Mouse (Mus musculus): ENCODE measurements at regions not wholly inside any gene's neighbourhood (a gene's known extent, or its start where the extent isn't known, plus 50 kb on each side); places are given as distances from the start of the nearest gene placed in this dataset.

GRCm38 (mm10) chr10:37447333-37448204 lies 308.8 kb upstream of the Marcks start:
- Histone ChIP-seq H3K27ac (replicated peaks) (no peak overlapping the region), H3K4me3 (no peak overlapping the region), H3K27me3 (replicated peaks; ENCODE audit: low read depth, poor library complexity, severe bottlenecking) (no peaks in the 10 kb centered on the region), H3K4me1 (no peaks in the 10 kb centered on the region), H3K9me3 (no peaks in the 10 kb centered on the region), H3K36me3 (replicated peaks) (no peaks in the 10 kb centered on the region)
- no peak for DNase-seq (ENCODE audit: low spot score)
- 79% methylated on average over 4 of the region's 4 CpGs for WGBS

- H3K27ac ChIP-seq (replicated peaks), result no peak overlapping the region
- no peak overlapping the region for H3K4me3 ChIP-seq
- 66% methylated on average over 4 of the region's 4 CpGs for WGBS
- DNase-seq (ENCODE audit: low spot score), result no peak
- no peaks in the 10 kb centered on the region for H3K4me1 ChIP-seq
- H3K27me3 ChIP-seq (replicated peaks; ENCODE audit: low read depth, poor library complexity, severe bottlenecking), result no peaks in the 10 kb centered on the region
- no peaks in the 10 kb centered on the region for H3K9me3 ChIP-seq
- no peaks in the 10 kb centered on the region for H3K36me3 ChIP-seq (replicated peaks)
Measured at GRCm38 (mm10) chr10:37439863-37440613, 301.3 kb upstream of the Marcks start.

- Histone ChIP-seq H3K27me3 (replicated peaks; ENCODE audit: low read depth, poor library complexity, severe bottlenecking) (no peaks in the 10 kb centered on the region), H3K27ac (replicated peaks) (no peak overlapping the region), H3K36me3 (replicated peaks) (no peaks in the 10 kb centered on the region), H3K4me1 (0 out of 2 replicates have a peak, but pooled peaks cover 4% of the 10 kb centered on the region), H3K4me3 (no peak overlapping the region), H3K9me3 (no peaks in the 10 kb centered on the region)
- DNase-seq (ENCODE audit: low spot score), result no peak
- WGBS, result 79% methylated on average over 3 of the region's 3 CpGs
Measured at GRCm38 (mm10) chr10:37438312-37438711, 299.6 kb upstream of the Marcks start.

GRCm38 (mm10) chr10:37436849-37437248 lies 298.1 kb upstream of the Marcks start:
- no peak for DNase-seq (ENCODE audit: low spot score)
- Histone ChIP-seq H3K36me3 (replicated peaks) (no peaks in the 10 kb centered on the region), H3K4me3 (no peak overlapping the region), H3K4me1 (0 out of 2 replicates have a peak, but pooled peaks cover 4% of the 10 kb centered on the region), H3K27me3 (replicated peaks; ENCODE audit: low read depth, poor library complexity, severe bottlenecking) (no peaks in the 10 kb centered on the region), H3K27ac (replicated peaks) (no peak overlapping the region), H3K9me3 (no peaks in the 10 kb centered on the region)

- no peaks in the 10 kb centered on the region for H3K9me3 ChIP-seq
- H3K36me3 ChIP-seq (replicated peaks), result no peaks in the 10 kb centered on the region
- no peak overlapping the region for H3K4me3 ChIP-seq
- WGBS, result 70% methylated on average over 5 of the region's 5 CpGs
- no peak for DNase-seq (ENCODE audit: low spot score)
- H3K27me3 ChIP-seq (replicated peaks; ENCODE audit: low read depth, poor library complexity, severe bottlenecking), result no peaks in the 10 kb centered on the region
- 0 out of 2 replicates have a peak, but pooled peaks cover 4% of the 10 kb centered on the region for H3K4me1 ChIP-seq
- H3K27ac ChIP-seq (replicated peaks), result no peak overlapping the region
Measured at GRCm38 (mm10) chr10:37434229-37434628, 295.5 kb upstream of the Marcks start.

GRCm38 (mm10) chr10:37423047-37423446 lies 284.3 kb upstream of the Marcks start:
- H3K36me3 ChIP-seq (replicated peaks), result no peaks in the 10 kb centered on the region
- no peaks in the 10 kb centered on the region for H3K9me3 ChIP-seq
- H3K27ac ChIP-seq (replicated peaks), result no peak overlapping the region
- H3K27me3 ChIP-seq (replicated peaks; ENCODE audit: low read depth, poor library complexity, severe bottlenecking), result no peaks in the 10 kb centered on the region
- 80% methylated on average over 1 of the region's 1 CpGs for WGBS
- H3K4me3 ChIP-seq, result no peak overlapping the region
- no peak for DNase-seq (ENCODE audit: low spot score)
- peaks cover 3% of the 10 kb centered on the region; the same call in 1 of the 2 replicates for H3K4me1 ChIP-seq

GRCm38 (mm10) chr10:37422612-37423011 lies 283.9 kb upstream of the Marcks start:
- WGBS, result 62% methylated on average over 2 of the region's 2 CpGs
- DNase-seq (ENCODE audit: low spot score), result no peak
- Histone ChIP-seq H3K9me3 (no peaks in the 10 kb centered on the region), H3K4me1 (peaks cover 3% of the 10 kb centered on the region; the same call in 1 of the 2 replicates), H3K27me3 (replicated peaks; ENCODE audit: low read depth, poor library complexity, severe bottlenecking) (no peaks in the 10 kb centered on the region), H3K4me3 (no peak overlapping the region), H3K27ac (replicated peaks) (no peak overlapping the region), H3K36me3 (replicated peaks) (no peaks in the 10 kb centered on the region)

GRCm38 (mm10) chr10:37416321-37416720 lies 277.6 kb upstream of the Marcks start:
- no peak overlapping the region for H3K27ac ChIP-seq (replicated peaks)
- no peak overlapping the region for H3K4me3 ChIP-seq
- WGBS, result 72% methylated on average over 1 of the region's 1 CpGs
- H3K9me3 ChIP-seq, result no peaks in the 10 kb centered on the region
- H3K36me3 ChIP-seq (replicated peaks), result no peaks in the 10 kb centered on the region
- no peak for DNase-seq (ENCODE audit: low spot score)
- H3K4me1 ChIP-seq, result no peaks in the 10 kb centered on the region
- H3K27me3 ChIP-seq (replicated peaks; ENCODE audit: low read depth, poor library complexity, severe bottlenecking), result no peaks in the 10 kb centered on the region

- Histone ChIP-seq H3K9me3 (no peaks in the 10 kb centered on the region), H3K4me3 (no peak overlapping the region), H3K36me3 (replicated peaks) (no peaks in the 10 kb centered on the region), H3K27ac (replicated peaks) (no peak overlapping the region), H3K27me3 (replicated peaks; ENCODE audit: low read depth, poor library complexity, severe bottlenecking) (no peaks in the 10 kb centered on the region), H3K4me1 (no peaks in the 10 kb centered on the region)
- DNase-seq (ENCODE audit: low spot score), result no peak
- WGBS, result 88% methylated on average over 1 of the region's 1 CpGs
Measured at GRCm38 (mm10) chr10:37412401-37412800, 273.7 kb upstream of the Marcks start.

- no peak overlapping the region for H3K4me3 ChIP-seq
- DNase-seq (ENCODE audit: low spot score), result no peak
- H3K27ac ChIP-seq (replicated peaks), result no peak overlapping the region
- no peaks in the 10 kb centered on the region for H3K9me3 ChIP-seq
- no peaks in the 10 kb centered on the region for H3K27me3 ChIP-seq (replicated peaks; ENCODE audit: low read depth, poor library complexity, severe bottlenecking)
- H3K4me1 ChIP-seq, result no peaks in the 10 kb centered on the region
- 50% methylated on average over 1 of the region's 1 CpGs for WGBS
- no peaks in the 10 kb centered on the region for H3K36me3 ChIP-seq (replicated peaks)
Measured at GRCm38 (mm10) chr10:37409749-37410148, 271.0 kb upstream of the Marcks start.

- WGBS, result 86% methylated on average over 2 of the region's 2 CpGs
- Histone ChIP-seq H3K4me3 (no peak overlapping the region), H3K27ac (replicated peaks) (no peak overlapping the region), H3K9me3 (no peaks in the 10 kb centered on the region), H3K27me3 (replicated peaks; ENCODE audit: low read depth, poor library complexity, severe bottlenecking) (no peaks in the 10 kb centered on the region), H3K36me3 (replicated peaks) (no peaks in the 10 kb centered on the region), H3K4me1 (no peaks in the 10 kb centered on the region)
- DNase-seq (ENCODE audit: low spot score), result no peak
Measured at GRCm38 (mm10) chr10:37407487-37407886, 268.8 kb upstream of the Marcks start.

- Histone ChIP-seq H3K36me3 (replicated peaks) (no peaks in the 10 kb centered on the region), H3K27ac (replicated peaks) (no peak overlapping the region), H3K27me3 (replicated peaks; ENCODE audit: low read depth, poor library complexity, severe bottlenecking) (no peaks in the 10 kb centered on the region), H3K4me3 (no peak overlapping the region), H3K9me3 (no peaks in the 10 kb centered on the region), H3K4me1 (peaks cover 16% of the 10 kb centered on the region)
- 85% methylated on average over 4 of the region's 4 CpGs for WGBS
- DNase-seq (ENCODE audit: low spot score), result no peak
Measured at GRCm38 (mm10) chr10:37404933-37405332, 266.2 kb upstream of the Marcks start.

- H3K27ac ChIP-seq (replicated peaks), result no peak overlapping the region
- DNase-seq (ENCODE audit: low spot score), result no peak
Measured at GRCm38 (mm10) chr10:37404407-37404806, 265.7 kb upstream of the Marcks start.

More at GRCm38 (mm10) chr10:37404407-37404806, 265.7 kb upstream of the Marcks start:
- no peaks in the 10 kb centered on the region for H3K36me3 ChIP-seq (replicated peaks)
- no peak overlapping the region for H3K4me3 ChIP-seq
- no peaks in the 10 kb centered on the region for H3K9me3 ChIP-seq
- H3K27me3 ChIP-seq (replicated peaks; ENCODE audit: low read depth, poor library complexity, severe bottlenecking), result no peaks in the 10 kb centered on the region
- H3K4me1 ChIP-seq, result peaks cover 18% of the 10 kb centered on the region

Data from embryonic facial prominence, embryonic 10.5 days (tissue).